Mouse (Mus musculus) neural tube, embryonic 14.5 days (tissue): ENCODE results near the gene Auh. TPM values are rescaled to one million over a fixed set of nuclear protein-coding genes. Genes with fewer than 3 reads are reported as not detected.

Experiments used
- ATAC-seq: fragments of 200-750 bp; cut with Nextera tagmentation; 2 replicates; pipeline ENCODE4 v1.8.0; 2017; ENCODE audit warnings: low read depth, mild to moderate bottlenecking, moderate TSS enrichment, moderate library complexity
- H3K27ac ChIP-seq: fragments of 300-500 bp; sonication (generic); 2 replicates; pipeline ENCODE4 v1.5.1; 2014; ENCODE audit warnings: low read depth, mild to moderate bottlenecking, control low read depth, low read length, moderate library complexity, mixed read lengths
- H3K27me3 ChIP-seq: fragments of 300-500 bp; sonication (generic); 2 replicates; pipeline ENCODE4 v1.6.1; 2014; ENCODE audit warnings: low read length; ENCODE audit not compliant: control insufficient read depth, insufficient read depth
- H3K36me3 ChIP-seq: fragments of 300-500 bp; sonication (generic); 2 replicates; pipeline ENCODE4 v1.6.1; 2014; ENCODE audit warnings: low read length, mixed read lengths; ENCODE audit not compliant: control insufficient read depth, insufficient read depth
- H3K4me1 ChIP-seq: fragments of 300-500 bp; sonication (generic); 2 replicates; pipeline ENCODE4 v1.6.1; 2014; ENCODE audit warnings: low read length; ENCODE audit not compliant: control insufficient read depth, insufficient read depth
- H3K4me2 ChIP-seq: fragments of 300-500 bp; sonication (generic); 2 replicates; pipeline ENCODE4 v1.6.1; 2014; ENCODE audit warnings: mild to moderate bottlenecking, low read depth, low read length, control low read depth
- H3K4me3 ChIP-seq: fragments of 300-500 bp; sonication (generic); 2 replicates; pipeline ENCODE4 v1.5.1; 2014; ENCODE audit warnings: low read depth, low read length, control low read depth, mixed read lengths
- H3K9ac ChIP-seq: fragments of 300-500 bp; sonication (generic); replicated peaks from 2 replicates; pipeline ENCODE4 v1.6.1; 2014; ENCODE audit warnings: low read depth, mild to moderate bottlenecking, control low read depth, low read length, mixed read lengths
- H3K9me3 ChIP-seq: fragments of 300-500 bp; sonication (generic); 2 replicates; pipeline ENCODE4 v1.6.1; 2016; ENCODE audit warnings: low read length; ENCODE audit not compliant: control insufficient read depth
- WGBS: fragments of 180-500 bp; shearing (Covaris S2); extraction: QIAGEN DNeasy Blood & Tissue Kit; methylation state at CpG from one replicate; pipeline ENCODE4 v1.1.7; 2014; 5-methylcytosine and 5-hydroxymethylcytosine counted together
- polyA plus RNA-seq: library from polyadenylated mRNA; unstranded; fragments of >200 nt; fragmentation: Nextera tagmentation; extraction: Ambion mirVana; gene quantifications from 2 replicates; pipeline ENCODE4 v1.2.1, GENCODE M21; 2014

The Auh gene
- polyA plus RNA-seq, 1 experiment from 2014 or later: 65.8 TPM

- H3K4me3 ChIP-seq: no peak overlapping the region
- no peak overlapping the region for H3K4me2 ChIP-seq
- peaks cover 28% of the 10 kb centered on the region for H3K4me1 ChIP-seq
- ATAC-seq: no peak; the same call in 1 of the 2 replicates
- H3K27me3 ChIP-seq: no peaks in the 10 kb centered on the region
- no peaks in the 10 kb centered on the region for H3K9me3 ChIP-seq
- no peak overlapping the region for H3K9ac ChIP-seq
- no peak overlapping the region for H3K27ac ChIP-seq
- 84% methylated on average over 9 of the region's 9 CpGs for WGBS
- no peaks in the 10 kb centered on the region for H3K36me3 ChIP-seq
These were observed 50.2 kb downstream of the Auh start for GRCm38 (mm10) chr13:52879291-52879690.

- H3K27ac ChIP-seq: no peak overlapping the region
- no peaks in the 10 kb centered on the region for H3K27me3 ChIP-seq
- no peaks in the 10 kb centered on the region for H3K36me3 ChIP-seq
- H3K4me1 ChIP-seq: peaks cover 24% of the 10 kb centered on the region
- ATAC-seq: no peak
- H3K4me3 ChIP-seq: no peak overlapping the region
- H3K9ac ChIP-seq: no peak overlapping the region
- WGBS: 55% methylated on average over 7 of the region's 7 CpGs
- no peaks in the 10 kb centered on the region for H3K9me3 ChIP-seq
- no peak overlapping the region for H3K4me2 ChIP-seq
These were observed 50.7 kb downstream of the Auh start for GRCm38 (mm10) chr13:52878823-52879222.

DNA sequence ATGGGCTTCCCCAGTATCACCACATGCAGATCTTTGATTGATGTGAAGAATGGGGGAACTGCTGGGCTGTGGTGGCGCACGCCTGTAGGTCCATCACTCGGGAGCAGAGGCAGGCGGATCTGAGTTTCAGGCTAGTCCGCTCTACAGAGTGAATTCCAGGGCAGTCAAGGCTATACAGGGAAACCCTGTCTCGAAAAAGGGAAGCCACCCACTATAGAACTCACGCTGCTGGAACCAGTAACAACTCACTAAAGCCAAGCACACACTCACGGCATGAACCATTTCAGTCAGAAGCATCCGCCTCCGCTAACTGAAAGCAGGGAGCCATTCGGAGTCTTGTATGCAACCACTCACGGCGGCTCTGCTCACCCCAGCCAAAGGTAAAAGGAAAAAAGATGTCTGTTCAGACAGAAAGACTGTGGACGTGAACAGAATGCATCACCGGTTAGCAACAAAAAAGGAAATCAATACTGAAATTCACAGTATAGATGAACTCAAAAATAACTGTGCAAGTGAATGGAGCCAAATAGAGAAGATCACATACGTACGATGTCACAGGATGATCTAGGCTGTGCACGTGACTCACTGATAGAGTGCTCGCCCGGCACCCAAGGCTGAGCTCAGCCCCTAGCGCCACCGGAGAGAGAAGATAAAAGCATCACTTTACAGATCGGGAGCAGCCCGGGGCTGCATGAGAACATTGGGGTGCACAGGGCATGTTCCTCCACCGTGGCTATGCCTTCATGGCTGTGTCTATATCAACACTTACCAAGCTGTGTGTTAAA lies 53.7 kb downstream of the Auh start:
- H3K36me3 ChIP-seq: no peaks in the 10 kb centered on the region
- peak overlapping the region; percentile 28; the same call in 1 of the 2 replicates for H3K27ac ChIP-seq
- H3K27me3 ChIP-seq: no peaks in the 10 kb centered on the region
- H3K4me3 ChIP-seq: no peak overlapping the region
- H3K4me2 ChIP-seq: no peak overlapping the region
- no peak overlapping the region for H3K9ac ChIP-seq
- WGBS: 68% methylated on average over 25 of the region's 25 CpGs
- peaks cover 17% of the 10 kb centered on the region for H3K4me1 ChIP-seq
- no peaks in the 10 kb centered on the region for H3K9me3 ChIP-seq
- ATAC-seq: peak; percentile 47

DNA sequence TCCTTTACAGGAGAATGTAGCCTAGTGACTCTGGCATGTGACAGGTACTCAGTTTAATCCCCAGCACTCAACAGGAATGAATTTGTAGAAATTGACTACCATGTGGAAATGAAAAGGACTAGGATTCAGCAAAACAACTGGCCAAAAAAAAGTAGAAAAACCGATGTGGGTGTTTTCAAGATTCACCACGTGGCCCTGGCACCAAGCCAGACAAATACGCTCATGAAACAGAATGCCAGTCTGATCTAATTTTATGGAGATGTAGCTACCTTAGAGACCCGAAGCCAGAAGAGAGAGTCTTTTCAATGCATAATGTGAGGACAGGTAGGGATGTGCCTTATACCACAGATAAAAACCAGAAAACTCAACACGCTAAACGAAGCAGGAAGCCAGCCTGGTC lies 54.4 kb downstream of the Auh start:
- H3K27ac ChIP-seq: 0 out of 2 replicates have a peak overlapping the region, but pooled peaks have one; percentile 28
- no peaks in the 10 kb centered on the region for H3K9me3 ChIP-seq
- H3K36me3 ChIP-seq: no peaks in the 10 kb centered on the region
- 54% methylated on average over 6 of the region's 6 CpGs for WGBS
- peaks cover 14% of the 10 kb centered on the region for H3K4me1 ChIP-seq
- ATAC-seq: no peak
- no peaks in the 10 kb centered on the region for H3K27me3 ChIP-seq
- no peak overlapping the region for H3K9ac ChIP-seq
- no peak overlapping the region for H3K4me3 ChIP-seq
- no peak overlapping the region for H3K4me2 ChIP-seq

DNA sequence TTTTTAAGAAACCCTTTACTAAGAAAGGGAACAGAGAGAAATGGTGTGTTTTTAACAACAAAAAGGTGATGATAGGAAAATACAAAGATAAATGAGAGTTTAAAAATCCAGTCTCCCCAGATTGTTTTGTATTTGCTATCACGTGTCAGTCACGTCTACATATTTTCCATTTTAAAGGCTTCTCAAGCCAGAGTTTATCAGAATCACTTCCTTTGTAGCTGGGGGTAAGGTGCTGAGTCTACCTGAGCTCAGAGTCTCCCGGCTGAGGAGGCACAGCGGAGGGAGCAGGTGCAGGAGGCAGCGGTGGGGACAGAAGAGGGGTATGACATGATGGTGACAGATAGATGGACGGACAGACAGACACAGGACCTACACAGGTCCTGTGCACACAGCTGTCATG lies 55.1 kb downstream of the Auh start:
- no peaks in the 10 kb centered on the region for H3K36me3 ChIP-seq
- no peak overlapping the region for H3K27ac ChIP-seq
- peaks cover 10% of the 10 kb centered on the region; the same call in 1 of the 2 replicates for H3K4me1 ChIP-seq
- no peak overlapping the region for H3K9ac ChIP-seq
- H3K27me3 ChIP-seq: no peaks in the 10 kb centered on the region
- no peak overlapping the region for H3K4me3 ChIP-seq
- no peaks in the 10 kb centered on the region for H3K9me3 ChIP-seq
- WGBS: 91% methylated on average over 6 of the region's 6 CpGs
- no peak for ATAC-seq
- H3K4me2 ChIP-seq: no peak overlapping the region

GRCm38 (mm10) chr13:52873923-52874322 lies 55.6 kb downstream of the Auh start:
- no peak for ATAC-seq
- H3K4me2 ChIP-seq: no peak overlapping the region
- H3K27ac ChIP-seq: no peak overlapping the region
- H3K27me3 ChIP-seq: no peaks in the 10 kb centered on the region
- H3K9me3 ChIP-seq: no peaks in the 10 kb centered on the region
- no peaks in the 10 kb centered on the region for H3K36me3 ChIP-seq
- no peak overlapping the region for H3K9ac ChIP-seq
- 81% methylated on average over 11 of the region's 11 CpGs for WGBS
- peaks cover 7% of the 10 kb centered on the region; the same call in 1 of the 2 replicates for H3K4me1 ChIP-seq
- no peak overlapping the region for H3K4me3 ChIP-seq

DNA sequence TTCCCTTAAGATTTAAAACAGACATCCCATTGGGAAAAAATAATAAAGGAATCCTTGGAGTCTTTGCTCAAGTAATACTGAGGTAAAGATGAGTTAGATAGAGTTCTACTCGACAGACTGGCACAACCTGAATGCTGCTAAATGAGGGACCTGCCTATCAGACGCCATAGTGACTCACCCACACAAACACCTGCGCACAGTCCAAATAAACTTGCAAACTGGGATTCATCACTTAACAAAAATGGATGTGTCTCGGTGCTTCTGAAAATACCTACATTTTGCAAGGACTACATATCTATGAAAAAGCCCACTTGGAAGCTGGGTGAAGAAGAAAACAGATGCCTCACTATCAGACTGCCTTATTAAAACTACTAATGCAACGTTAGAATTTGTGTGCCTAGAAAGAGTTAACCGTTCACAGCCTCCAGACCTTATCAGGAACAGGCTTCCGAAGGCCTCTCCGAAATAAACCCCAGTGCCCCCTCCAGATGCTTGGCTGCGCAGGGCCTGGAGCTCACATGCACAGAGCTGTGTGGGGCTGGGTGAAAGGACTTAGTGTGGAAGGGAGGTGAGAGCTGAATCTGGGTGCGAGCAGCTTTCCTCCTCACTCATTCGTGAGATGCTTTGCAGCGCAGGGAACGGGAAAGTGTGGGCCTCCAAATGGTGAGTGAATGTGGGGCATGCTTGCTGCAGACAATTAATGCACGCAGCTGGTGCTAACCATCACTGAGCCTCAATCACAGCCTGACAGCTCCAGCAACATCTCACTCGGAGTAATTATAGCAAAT lies 63.3 kb downstream of the Auh start:
- WGBS: 43% methylated on average over 15 of the region's 15 CpGs
- ATAC-seq: peak; percentile 83

DNA sequence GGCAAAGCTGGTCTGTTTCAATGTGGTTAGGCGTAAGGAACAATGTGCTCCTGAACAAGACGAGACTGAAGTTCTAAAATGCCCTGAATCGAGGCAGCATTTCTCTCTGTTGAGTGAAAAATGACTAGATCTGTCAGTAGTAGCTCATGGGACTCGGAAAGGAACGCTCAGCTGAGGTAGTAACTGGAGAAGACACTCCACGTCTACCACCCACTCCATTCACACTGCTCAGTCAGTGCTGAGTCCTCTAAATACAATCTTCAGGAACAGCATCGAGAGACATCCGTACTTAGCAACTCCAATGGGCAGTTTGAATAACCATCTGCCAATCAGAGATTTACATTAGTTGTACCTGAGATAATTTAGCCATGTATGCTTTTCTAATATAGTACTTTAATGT lies 66.0 kb downstream of the Auh start:
- Histone ChIP-seq H3K4me3 (no peak overlapping the region), H3K27ac (no peak overlapping the region), H3K27me3 (no peaks in the 10 kb centered on the region), H3K4me1 (peaks cover 25% of the 10 kb centered on the region), H3K9ac (no peak overlapping the region), H3K4me2 (no peak overlapping the region), H3K36me3 (no peaks in the 10 kb centered on the region), H3K9me3 (no peaks in the 10 kb centered on the region)
- 85% methylated on average over 8 of the region's 8 CpGs for WGBS
- ATAC-seq: no peak

More for the DNA sequence above, 63.3 kb downstream of the Auh start:
- Histone ChIP-seq H3K4me3 (no peak overlapping the region), H3K27me3 (no peaks in the 10 kb centered on the region), H3K27ac (peak overlapping the region; percentile 72), H3K36me3 (no peaks in the 10 kb centered on the region), H3K4me2 (no peak overlapping the region), H3K4me1 (peaks cover 20% of the 10 kb centered on the region), H3K9me3 (no peaks in the 10 kb centered on the region), H3K9ac (no peak overlapping the region)
